Mouse (Mus musculus) stomach, postnatal 0 days (tissue): Measurements from ENCODE around the gene Chn2. TPM values are rescaled to one million over a fixed set of nuclear protein-coding genes. Genes with fewer than 3 reads are reported as not detected.

Experiments
- ATAC-seq: fragments of 200-750 bp; cut with Nextera tagmentation; 2 replicates; pipeline ENCODE4 v1.8.0; 2017; ENCODE audit not compliant: low FRiP score, low TSS enrichment
- DNase-seq: peaks from one replicate; pipeline ENCODE4 v3.0.0-alpha.2; 2016; ENCODE audit warnings: low spot score
- H3K27ac ChIP-seq: fragments of 300-500 bp; sonication (generic); replicated peaks from 2 replicates; pipeline ENCODE4 v1.5.1; 2014; ENCODE audit warnings: mild to moderate bottlenecking, control low read depth
- H3K27me3 ChIP-seq: fragments of 300-500 bp; sonication (generic); 2 replicates; pipeline ENCODE4 v1.6.1; 2014; ENCODE audit warnings: low read length; ENCODE audit not compliant: control insufficient read depth, insufficient read depth
- H3K36me3 ChIP-seq: fragments of 300-500 bp; sonication (generic); 2 replicates; pipeline ENCODE4 v1.6.1; 2014; ENCODE audit warnings: low read length, mixed read lengths; ENCODE audit not compliant: control insufficient read depth, insufficient read depth
- H3K4me1 ChIP-seq: fragments of 300-500 bp; sonication (generic); replicated peaks from 2 replicates; pipeline ENCODE4 v1.6.1; 2014; ENCODE audit warnings: antibody characterized with exemption; ENCODE audit not compliant: control insufficient read depth, insufficient read depth
- H3K4me2 ChIP-seq: fragments of 300-500 bp; sonication (generic); replicated peaks from 2 replicates; pipeline ENCODE4 v1.6.1; 2014; ENCODE audit warnings: low read depth, mild to moderate bottlenecking, control low read depth, moderate library complexity
- H3K4me3 ChIP-seq: fragments of 300-500 bp; sonication (generic); 2 replicates; pipeline ENCODE4 v1.5.1; 2014; ENCODE audit warnings: low read depth, low read length, control low read depth
- H3K9ac ChIP-seq: fragments of 300-500 bp; sonication (generic); 2 replicates; pipeline ENCODE4 v1.6.1; 2014; ENCODE audit warnings: mild to moderate bottlenecking, low read length, control low read depth, mixed read lengths
- H3K9me3 ChIP-seq: fragments of 300-500 bp; sonication (generic); 2 replicates; pipeline ENCODE4 v1.6.1; 2016; ENCODE audit warnings: low read length; ENCODE audit not compliant: control insufficient read depth
- CTCF ChIP-seq: IDR thresholded peaks from 2 replicates; pipeline ENCODE4 v1.5.1; 2016; ENCODE audit warnings: antibody characterized with exemption, low read depth, mild to moderate bottlenecking, moderate library complexity
- EP300 ChIP-seq: optimal IDR thresholded peaks from 2 replicates; pipeline ENCODE3; 2016; ENCODE audit warnings: antibody characterized with exemption
- WGBS: fragments of 180-500 bp; shearing (Covaris S2); extraction: QIAGEN DNeasy Blood & Tissue Kit; methylation state at CpG from one replicate; pipeline ENCODE4 v1.1.7; 2014; 5-methylcytosine and 5-hydroxymethylcytosine counted together
- polyA plus RNA-seq: library from polyadenylated mRNA; unstranded; fragments of >200 nt; fragmentation: Nextera tagmentation; extraction: Ambion mirVana; gene quantifications from 2 replicates; pipeline ENCODE4 v1.2.1, GENCODE M21; 2015

The Chn2 gene
- polyA plus RNA-seq = 19.1 and 21.7 TPM in 2 replicates

DNA sequence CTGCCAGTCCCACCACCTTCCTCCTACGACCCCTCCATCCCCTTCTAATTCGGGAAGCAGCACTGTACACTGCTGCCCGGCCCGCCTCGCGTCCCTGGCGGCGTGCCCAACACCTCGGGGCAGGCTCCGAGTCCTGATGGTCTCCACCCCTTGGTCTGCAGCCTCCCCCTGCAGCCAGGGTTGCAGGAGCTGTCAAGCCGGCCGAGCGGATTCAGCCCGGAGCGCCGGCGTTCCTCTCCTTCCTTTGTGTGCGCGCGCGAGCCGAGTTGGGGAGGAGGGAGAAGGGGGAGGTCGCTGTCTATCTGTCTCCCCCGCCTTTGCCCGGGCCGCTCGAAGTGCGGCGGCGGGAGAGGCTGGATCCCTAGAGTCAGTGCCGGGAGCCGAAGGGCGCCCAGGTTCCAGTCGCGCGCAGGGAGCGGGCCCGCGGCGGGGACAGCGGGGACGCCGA is at the start of gene Chn2:
TSS of gene Chn2 (plus strand) at position 198 of the 448 bp plus-strand sequence.
- WGBS = 1% methylated on average over 31 of the region's 43 CpGs
- peak within 1 kb of the TSS; percentile 73 for H3K9ac ChIP-seq
- ATAC-seq (peak; percentile 65), DNase-seq (peak; percentile 81)
- peak within 1 kb of the TSS; percentile 62 for H3K4me3 ChIP-seq
- H3K36me3 ChIP-seq = no peaks in the 10 kb centered on the region
- H3K27ac ChIP-seq = peak within 1 kb of the TSS; percentile 88
- peak within 1 kb of the TSS; percentile 98 for H3K4me2 ChIP-seq
- TF ChIP-seq EP300 (no peak), CTCF (peak; percentile 20; the same call in 1 of the 2 replicates)
- no peaks in the 10 kb centered on the region for H3K27me3 ChIP-seq
- no peaks in the 10 kb centered on the region for H3K9me3 ChIP-seq
- H3K4me1 ChIP-seq = no peaks in the 10 kb centered on the region; the same call in 1 of the 2 replicates

DNA sequence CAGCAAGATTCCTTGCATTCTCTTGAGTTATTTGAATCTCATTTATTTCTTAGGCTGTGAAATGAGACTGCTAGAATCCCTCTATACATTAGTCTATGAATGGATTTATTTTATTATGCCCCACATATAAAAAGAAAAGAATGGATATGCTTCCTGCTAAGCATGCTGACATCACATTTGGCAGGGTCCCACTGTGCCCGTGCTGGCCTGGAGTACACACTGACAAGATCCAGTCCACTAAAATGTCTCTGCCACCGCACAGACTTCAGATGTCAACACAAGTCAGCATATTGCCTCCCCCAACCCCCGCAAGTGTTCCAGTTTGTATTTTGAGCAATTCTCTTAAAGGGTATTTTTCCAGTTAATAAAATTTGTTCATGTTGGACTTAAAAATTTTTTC is 47.0 kb upstream of the Chn2 start:
- Histone ChIP-seq H3K4me3 (no peak overlapping the region), H3K27ac (no peak overlapping the region), H3K27me3 (no peaks in the 10 kb centered on the region), H3K36me3 (no peaks in the 10 kb centered on the region), H3K9me3 (no peaks in the 10 kb centered on the region), H3K4me2 (no peak overlapping the region), H3K4me1 (no peaks in the 10 kb centered on the region), H3K9ac (no peak overlapping the region)
- no peak for ATAC-seq
- no peak for DNase-seq
- WGBS = 57% methylated on average over 3 of the region's 3 CpGs
- no peak for TF ChIP-seq EP300
- TF ChIP-seq CTCF = no peak

DNA sequence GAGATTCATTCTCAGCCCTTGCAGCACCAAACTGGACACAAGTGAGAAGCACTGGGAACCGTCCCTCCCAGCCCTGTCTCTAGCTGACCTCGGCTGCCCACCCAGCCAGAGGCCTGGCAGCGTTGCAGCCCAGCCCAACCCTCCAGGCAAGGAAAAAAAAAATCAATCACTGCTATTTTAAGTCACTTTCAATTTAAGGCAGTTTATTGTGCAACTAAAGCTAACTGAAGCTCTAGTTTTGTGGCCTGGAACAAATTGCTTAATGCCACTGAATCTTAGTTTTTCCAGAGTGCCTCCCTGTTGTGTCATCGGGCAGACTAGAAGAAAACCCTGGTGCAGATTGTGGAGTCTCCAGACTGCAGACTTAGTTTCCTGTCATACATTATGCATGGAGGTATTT is 43.8 kb upstream of the Chn2 start:
- WGBS = 32% methylated on average over 4 of the region's 4 CpGs

DNA sequence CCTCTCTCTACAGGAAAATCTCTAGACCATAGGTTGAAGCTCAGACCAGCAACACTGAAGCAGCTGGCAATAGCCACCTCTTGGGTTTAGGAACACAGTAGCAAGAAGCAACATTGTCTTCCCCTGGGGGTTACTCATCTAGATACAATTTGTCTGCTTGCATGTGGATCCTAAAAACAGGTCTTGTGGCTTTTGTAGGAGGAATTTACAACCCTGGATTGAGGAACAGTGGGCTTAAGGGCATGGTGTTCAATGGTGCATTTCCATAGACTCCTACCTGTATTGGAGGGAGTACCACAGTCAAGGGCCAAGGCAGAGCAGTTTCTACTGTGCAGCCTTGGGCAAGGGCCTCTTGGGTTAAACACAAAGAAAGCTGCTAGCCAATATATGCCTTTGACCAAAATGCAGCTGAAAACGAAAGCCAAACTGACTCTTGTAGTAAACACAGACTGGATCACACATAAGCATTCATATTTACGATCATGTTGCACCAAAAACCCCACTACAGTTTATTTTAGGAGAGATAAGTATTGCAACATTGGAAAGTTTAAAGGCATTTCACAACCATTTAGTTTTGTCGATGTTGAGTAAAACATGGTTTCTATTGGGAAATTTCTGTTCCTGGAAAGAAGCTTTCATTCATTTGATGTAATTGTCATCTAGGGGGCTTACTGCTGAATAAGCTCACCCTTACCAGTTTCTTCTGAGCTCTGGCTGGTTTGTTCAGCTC is 43.0 kb upstream of the Chn2 start:
- Histone ChIP-seq H3K36me3 (no peaks in the 10 kb centered on the region), H3K4me1 (no peaks in the 10 kb centered on the region), H3K27me3 (no peaks in the 10 kb centered on the region), H3K9ac (no peak overlapping the region), H3K9me3 (no peaks in the 10 kb centered on the region), H3K4me2 (no peak overlapping the region), H3K4me3 (no peak overlapping the region), H3K27ac (no peak overlapping the region)
- no peak for TF ChIP-seq EP300
- no peak for TF ChIP-seq CTCF
- DNase-seq = no peak
- ATAC-seq = no peak
- 76% methylated on average over 3 of the region's 3 CpGs for WGBS

More for the DNA sequence above, 43.8 kb upstream of the Chn2 start:
- Histone ChIP-seq H3K4me3 (no peak overlapping the region), H3K27me3 (no peaks in the 10 kb centered on the region), H3K36me3 (no peaks in the 10 kb centered on the region), H3K9ac (no peak overlapping the region), H3K4me1 (no peaks in the 10 kb centered on the region), H3K9me3 (no peaks in the 10 kb centered on the region), H3K27ac (no peak overlapping the region), H3K4me2 (no peak overlapping the region)
- TF ChIP-seq CTCF (no peak), EP300 (no peak)
- DNase-seq (no peak), ATAC-seq (no peak)

DNA sequence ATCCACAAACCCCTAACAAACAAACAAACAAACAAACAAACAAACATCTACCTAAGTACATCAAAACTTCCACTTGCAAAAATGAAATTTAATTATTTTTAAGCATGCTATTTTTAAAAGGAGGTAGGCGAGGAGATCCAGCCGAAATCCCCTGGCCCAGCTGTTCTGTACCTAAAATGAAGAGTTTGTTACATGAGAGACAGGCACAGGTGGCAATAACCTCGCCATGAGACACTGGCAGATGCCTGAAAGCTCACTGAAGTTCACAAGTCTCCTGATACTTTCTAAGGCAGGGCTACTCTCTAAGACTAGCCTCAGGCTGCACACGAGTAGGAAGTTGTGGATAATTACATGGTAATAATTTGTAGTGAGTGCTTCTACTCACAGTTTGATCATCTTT is 34.1 kb upstream of the Chn2 start:
- 76% methylated on average over 4 of the region's 4 CpGs for WGBS
- no peak overlapping the region for H3K4me3 ChIP-seq
- H3K27me3 ChIP-seq = no peaks in the 10 kb centered on the region
- no peak overlapping the region for H3K9ac ChIP-seq
- TF ChIP-seq CTCF (no peak), EP300 (no peak)
- no peak overlapping the region for H3K27ac ChIP-seq
- ATAC-seq = no peak
- no peaks in the 10 kb centered on the region for H3K4me1 ChIP-seq
- H3K4me2 ChIP-seq = no peak overlapping the region
- no peaks in the 10 kb centered on the region for H3K9me3 ChIP-seq
- H3K36me3 ChIP-seq = no peaks in the 10 kb centered on the region
- no peak for DNase-seq

DNA sequence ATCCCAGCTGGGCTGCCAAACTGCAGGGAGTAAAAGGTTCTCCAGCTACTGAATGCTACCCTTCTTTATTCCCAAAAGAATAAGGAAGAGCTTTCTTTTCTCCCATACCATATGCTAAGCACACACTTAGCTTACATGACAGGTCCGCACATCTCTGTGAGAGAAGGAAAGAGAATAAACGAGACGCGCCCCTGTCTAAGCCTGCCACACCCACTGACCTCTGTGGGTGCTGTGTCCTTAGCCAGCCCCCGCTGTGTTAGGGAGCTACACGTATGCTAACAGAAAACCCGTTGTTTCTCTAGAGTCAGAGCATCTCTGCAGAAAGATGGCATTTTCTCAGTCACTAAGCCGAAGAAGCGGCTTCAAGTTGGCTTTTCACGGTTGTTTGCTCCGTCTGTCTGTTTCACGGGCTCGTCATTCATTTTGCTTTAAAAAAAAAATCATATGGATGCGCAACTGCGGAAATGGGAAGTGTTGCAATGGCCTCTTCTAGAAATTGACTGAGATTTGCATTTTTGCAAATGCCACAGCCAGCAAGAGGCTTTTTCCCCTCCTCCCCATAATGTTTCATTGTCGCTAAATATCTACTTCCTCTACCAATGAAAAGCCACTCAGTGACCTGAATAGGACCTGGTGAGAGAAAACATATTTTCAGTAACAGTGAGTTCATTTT is 30.8 kb upstream of the Chn2 start:
- no peaks in the 10 kb centered on the region for H3K36me3 ChIP-seq
- TF ChIP-seq EP300 (no peak), CTCF (no peak)

More for the DNA sequence above, 30.8 kb upstream of the Chn2 start:
- Histone ChIP-seq H3K27me3 (no peaks in the 10 kb centered on the region), H3K4me2 (no peak overlapping the region), H3K9ac (no peak overlapping the region), H3K27ac (no peak overlapping the region), H3K4me1 (no peaks in the 10 kb centered on the region), H3K4me3 (no peak overlapping the region), H3K9me3 (no peaks in the 10 kb centered on the region)
- ATAC-seq = no peak
- no peak for DNase-seq
- WGBS = 70% methylated on average over 16 of the region's 16 CpGs
